Mouse (Mus musculus) neutrophil, adult 83 days (primary cell): ENCODE data around the gene Rnf4. TPM values are rescaled to one million over a fixed set of nuclear protein-coding genes. Genes with fewer than 3 reads are reported as not detected.

Experiments used
- total RNA-seq, 2 experiments: library from RNA; stranded (reverse); gene quantifications; one replicate each; pipeline ENCODE4 v1.2.4; 2023

Rnf4 gene
- 100 to 1,000 TPM; 111 to 117 TPM for total RNA-seq

DNA sequence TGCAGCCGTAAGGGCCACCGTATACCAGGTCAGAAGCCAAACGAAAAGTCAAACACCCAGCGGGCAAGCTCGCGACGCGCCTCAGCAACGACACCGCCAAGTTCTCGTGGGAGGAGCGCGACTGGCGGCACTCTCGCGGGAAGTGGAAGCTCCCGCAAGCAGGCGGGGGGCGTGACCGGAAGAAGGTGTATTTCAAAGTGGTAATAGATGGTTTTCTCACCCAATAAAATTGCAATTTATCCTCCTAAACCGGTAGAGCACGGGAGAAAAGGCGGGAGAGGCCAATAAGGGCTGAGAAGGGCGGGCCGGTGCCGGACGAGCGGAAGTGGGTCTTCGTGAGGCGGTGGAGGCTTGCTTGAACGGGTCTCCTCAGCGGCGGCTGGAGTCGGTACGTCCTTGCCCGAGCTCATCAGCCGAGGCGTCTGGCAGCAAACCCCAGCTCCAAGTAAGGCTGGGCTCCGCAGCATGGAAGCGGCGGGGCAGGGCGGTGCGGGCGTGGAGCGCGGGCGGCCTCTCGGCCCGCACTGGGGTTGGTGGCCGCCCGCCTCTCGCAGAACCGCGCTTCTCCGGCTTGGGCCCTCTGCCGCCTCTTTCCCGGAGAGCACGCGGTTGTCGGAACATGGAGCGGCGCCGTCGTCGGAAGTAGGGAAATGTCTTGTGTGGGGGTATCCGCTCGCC, at the start of gene Rnf4:
TSS of gene Rnf4 (plus strand) at position 193 of the 678 bp plus-strand sequence.

DNA sequence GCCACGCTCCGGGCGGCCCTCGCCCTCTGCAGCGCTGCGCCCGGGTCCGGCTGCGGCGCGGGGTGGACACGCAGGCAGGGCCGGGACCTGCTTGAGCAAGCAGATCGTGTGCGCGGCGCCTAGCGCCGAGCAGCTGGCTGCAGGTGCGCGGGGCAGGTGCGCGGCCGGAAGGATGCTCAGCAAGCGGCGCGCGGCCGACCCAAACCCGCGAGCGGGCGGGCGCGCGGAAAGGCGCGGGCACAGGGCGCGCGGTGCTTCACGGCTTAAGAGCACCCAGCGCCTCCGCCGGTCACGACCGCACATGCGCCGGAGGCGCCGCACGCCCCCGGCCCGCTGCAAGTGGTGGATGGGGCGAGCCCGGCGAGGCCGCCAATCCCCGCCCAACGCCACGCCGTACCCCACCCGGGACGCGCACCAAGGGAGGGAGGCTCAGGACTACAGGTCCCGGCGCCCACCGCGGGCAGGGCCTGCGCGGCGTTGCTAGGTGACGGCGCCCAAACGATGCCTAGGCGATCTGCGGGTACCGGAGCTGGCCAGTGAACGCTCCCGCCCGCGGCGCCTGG, 47.9 kb upstream of the Rnf4 start, which contains the start of the genes Zfyve28 and Cfap99:
TSS of gene Zfyve28 (minus strand) at position 296 of the 563 bp plus-strand sequence.
TSS of gene Cfap99 (plus strand) at position 447 of the 563 bp plus-strand sequence.

DNA sequence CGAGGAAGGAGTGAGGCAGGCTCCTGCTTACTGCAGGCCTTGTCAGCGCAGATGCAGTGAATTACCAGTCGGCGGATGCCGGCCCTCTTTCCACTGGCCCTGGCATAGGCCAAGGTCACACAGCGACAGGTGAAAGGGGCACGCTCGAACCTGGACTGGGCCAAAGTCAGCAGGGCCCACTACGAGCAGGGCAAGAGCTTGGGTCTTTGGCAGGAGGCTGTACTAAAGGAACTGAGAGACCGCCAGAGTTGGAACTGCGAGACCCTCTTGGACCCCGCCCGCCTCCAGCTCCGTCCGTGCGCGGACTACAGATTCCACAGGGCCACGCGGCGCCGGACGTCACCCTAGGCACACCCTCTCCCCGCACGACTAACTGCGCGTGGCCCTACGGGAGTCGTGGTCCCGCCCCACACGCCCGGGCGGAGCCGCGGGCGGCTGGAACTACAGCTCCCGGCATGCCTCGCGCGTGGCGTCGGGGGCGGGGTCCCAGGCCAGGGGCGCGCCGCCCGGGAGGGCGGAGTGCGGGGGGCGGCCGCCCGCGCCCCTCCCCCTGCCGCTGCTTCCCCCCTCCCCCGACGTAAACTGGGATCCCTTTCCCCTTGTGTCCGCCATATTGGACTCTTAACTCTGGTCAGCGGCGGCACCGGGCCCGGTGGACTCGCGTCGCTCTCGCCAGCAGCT, 33.4 kb downstream of the Rnf4 start, which contains the start of gene Fam193a:
TSS of gene Fam193a (plus strand) at position 593 of the 681 bp plus-strand sequence.

Other genes starting within 250 kb of the Rnf4 start
- gene Poln, start 166.8 kb upstream of the Rnf4 start, total RNA-seq = 1 to 10 TPM; 1.3 to 1.6 TPM
- gene Haus3, start 166.8 kb upstream of the Rnf4 start, total RNA-seq = 10 to 100 TPM; 13.5 to 14.8 TPM
- gene Mxd4, start 148.6 kb upstream of the Rnf4 start, total RNA-seq = 10 to 100 TPM; 50.9 to 59.6 TPM
- gene Zfyve28, start 47.8 kb upstream of the Rnf4 start, total RNA-seq = 1 to 10 TPM; 2.5 to 3.0 TPM
- under 1 TPM; 0.31 to 0.38 TPM for gene Cfap99, start 47.7 kb upstream of the Rnf4 start, total RNA-seq
- 10 to 100 TPM; 42.8 to 43.8 TPM for gene Fam193a, start 33.6 kb downstream of the Rnf4 start, total RNA-seq
- gene Tnip2, start 177.7 kb downstream of the Rnf4 start, total RNA-seq = 10 to 100 TPM; 10.6 to 12.2 TPM
- 10 to 100 TPM; 69.0 to 73.2 TPM for gene Sh3bp2, start 189.5 kb downstream of the Rnf4 start, total RNA-seq
- 100 to 1,000 TPM; 190 to 241 TPM for gene Add1, start 237.4 kb downstream of the Rnf4 start, total RNA-seq